Mouse (Mus musculus) limb, embryonic 11.5 days (tissue): ENCODE results near the gene Camk1d. TPM values are rescaled to one million over a fixed set of nuclear protein-coding genes. Genes with fewer than 3 reads are reported as not detected.
"Not testable (repeated sequence)": the region's sequence is repeated elsewhere in the genome, so short reads cannot be mapped to it uniquely, and the experiment has no call there.

Source experiments
- ATAC-seq: fragments of 200-750 bp; cut with Nextera tagmentation; 2 replicates; pipeline ENCODE4 v1.8.0; 2017; ENCODE audit warnings: low read depth; ENCODE audit not compliant: insufficient number of reproducible peaks, low FRiP score, low TSS enrichment
- DNase-seq: peaks from one replicate; pipeline ENCODE4 v3.0.0-alpha.2; 2015; ENCODE audit warnings: low spot score
- H3K27ac ChIP-seq: fragments of 300-500 bp; sonication (generic); replicated peaks from 2 replicates; pipeline ENCODE4 v1.5.1; 2014; ENCODE audit warnings: low read depth, mild to moderate bottlenecking, low read length
- H3K27me3 ChIP-seq: fragments of 300-500 bp; sonication (generic); 2 replicates; pipeline ENCODE4 v1.6.1; 2014; ENCODE audit warnings: mild to moderate bottlenecking, low read length, mixed read lengths; ENCODE audit not compliant: control insufficient read depth, insufficient read depth
- H3K36me3 ChIP-seq: fragments of 300-500 bp; sonication (generic); 2 replicates; pipeline ENCODE4 v1.6.1; 2014; ENCODE audit warnings: mild to moderate bottlenecking, low read length, moderate library complexity, mixed read lengths; ENCODE audit not compliant: control insufficient read depth, insufficient read depth
- H3K4me1 ChIP-seq: fragments of 300-500 bp; sonication (generic); 2 replicates; pipeline ENCODE4 v1.6.1; 2014; ENCODE audit warnings: low read length, mixed read lengths; ENCODE audit not compliant: control insufficient read depth, insufficient read depth
- H3K4me2 ChIP-seq: fragments of 300-500 bp; sonication (generic); 2 replicates; pipeline ENCODE4 v1.6.1; 2014; ENCODE audit warnings: low read depth, mild to moderate bottlenecking, moderate library complexity; ENCODE audit not compliant: severe bottlenecking
- H3K4me3 ChIP-seq: fragments of 300-500 bp; sonication (generic); 2 replicates; pipeline ENCODE4 v1.5.1; 2014; ENCODE audit warnings: low read depth, low read length
- H3K9ac ChIP-seq: fragments of 300-500 bp; sonication (generic); 2 replicates; pipeline ENCODE4 v1.6.1; 2014; ENCODE audit warnings: mild to moderate bottlenecking, low read length
- H3K9me3 ChIP-seq: fragments of 300-500 bp; sonication (generic); 2 replicates; pipeline ENCODE4 v1.6.1; 2016; ENCODE audit warnings: low read length; ENCODE audit not compliant: control insufficient read depth
- WGBS: fragments of 180-500 bp; shearing (Covaris S2); extraction: QIAGEN DNeasy Blood & Tissue Kit; methylation state at CpG from one replicate; pipeline ENCODE4 v1.1.7; 2014; 5-methylcytosine and 5-hydroxymethylcytosine counted together
- polyA plus RNA-seq: library from polyadenylated mRNA; unstranded; fragments of >200 nt; fragmentation: Nextera tagmentation; extraction: Ambion mirVana; gene quantifications from 2 replicates; pipeline ENCODE4 v1.2.1, GENCODE M21; 2014

Gene Camk1d
- polyA plus RNA-seq, 1 experiment from 2014 or later: 0.92 TPM

- no peaks in the 10 kb centered on the region for H3K4me1 ChIP-seq
- H3K4me3 ChIP-seq: no peak overlapping the region
- DNase-seq (no peak), ATAC-seq (no peak)
- H3K27ac ChIP-seq: no peak overlapping the region
- H3K27me3 ChIP-seq: no peaks in the 10 kb centered on the region
- no peak overlapping the region for H3K9ac ChIP-seq
- H3K4me2 ChIP-seq: no peak overlapping the region
- H3K9me3 ChIP-seq: no peaks in the 10 kb centered on the region
- no peaks in the 10 kb centered on the region for H3K36me3 ChIP-seq
- 87% methylated on average over 5 of the region's 5 CpGs for WGBS
Observed at GRCm38 (mm10) chr2:5286189-5287043, 427.9 kb downstream of the Camk1d start.

GRCm38 (mm10) chr2:5284351-5284750, 430.0 kb downstream of the Camk1d start:
- Histone ChIP-seq H3K4me1 (no peaks in the 10 kb centered on the region), H3K27me3 (no peaks in the 10 kb centered on the region), H3K9me3 (no peaks in the 10 kb centered on the region), H3K4me2 (no peak overlapping the region), H3K36me3 (no peaks in the 10 kb centered on the region), H3K9ac (no peak overlapping the region), H3K27ac (no peak overlapping the region), H3K4me3 (no peak overlapping the region)
- DNase-seq: no peak
- no peak for ATAC-seq
- WGBS: 87% methylated on average over 5 of the region's 5 CpGs

GRCm38 (mm10) chr2:5282623-5283022, 431.7 kb downstream of the Camk1d start:
- Histone ChIP-seq H3K4me2 (no peak overlapping the region), H3K9ac (no peak overlapping the region), H3K27ac (no peak overlapping the region), H3K4me3 (no peak overlapping the region), H3K9me3 (no peaks in the 10 kb centered on the region), H3K27me3 (no peaks in the 10 kb centered on the region), H3K36me3 (no peaks in the 10 kb centered on the region), H3K4me1 (no peaks in the 10 kb centered on the region)
- ATAC-seq (no peak), DNase-seq (no peak)
- 80% methylated on average over 4 of the region's 4 CpGs for WGBS

GRCm38 (mm10) chr2:5267980-5268379, 446.3 kb downstream of the Camk1d start:
- Histone ChIP-seq H3K9me3 (no peaks in the 10 kb centered on the region), H3K27ac (no peak overlapping the region), H3K4me3 (no peak overlapping the region), H3K9ac (no peak overlapping the region), H3K27me3 (no peaks in the 10 kb centered on the region), H3K4me2 (no peak overlapping the region), H3K4me1 (no peaks in the 10 kb centered on the region), H3K36me3 (no peaks in the 10 kb centered on the region)
- ATAC-seq (no peak), DNase-seq (no peak)
- WGBS: 47% methylated on average over 2 of the region's 2 CpGs

GRCm38 (mm10) chr2:5262279-5262678, 452.0 kb downstream of the Camk1d start:
- Histone ChIP-seq H3K36me3 (no peaks in the 10 kb centered on the region), H3K9ac (no peak overlapping the region), H3K27ac (no peak overlapping the region), H3K4me3 (no peak overlapping the region), H3K9me3 (no peaks in the 10 kb centered on the region), H3K4me1 (no peaks in the 10 kb centered on the region), H3K4me2 (no peak overlapping the region), H3K27me3 (no peaks in the 10 kb centered on the region)
- no peak for DNase-seq
- ATAC-seq: no peak
- 95% methylated on average over 2 of the region's 2 CpGs for WGBS

- Histone ChIP-seq H3K4me3 (no peak overlapping the region), H3K9ac (no peak overlapping the region), H3K4me2 (no peak overlapping the region), H3K27ac (no peak overlapping the region), H3K36me3 (no peaks in the 10 kb centered on the region), H3K4me1 (no peaks in the 10 kb centered on the region), H3K27me3 (no peaks in the 10 kb centered on the region), H3K9me3 (no peaks in the 10 kb centered on the region)
- ATAC-seq (no peak), DNase-seq (no peak)
- WGBS: 80% methylated on average over 3 of the region's 3 CpGs
Observed at GRCm38 (mm10) chr2:5258250-5258649, 456.1 kb downstream of the Camk1d start.

- Histone ChIP-seq H3K27ac (no peak overlapping the region), H3K4me2 (no peak overlapping the region), H3K36me3 (no peaks in the 10 kb centered on the region), H3K4me1 (no peaks in the 10 kb centered on the region), H3K4me3 (no peak overlapping the region), H3K9ac (no peak overlapping the region), H3K9me3 (no peaks in the 10 kb centered on the region), H3K27me3 (no peaks in the 10 kb centered on the region)
- ATAC-seq: no peak
- 69% methylated on average over 12 of the region's 12 CpGs for WGBS
- DNase-seq: no peak
Observed at GRCm38 (mm10) chr2:5249969-5250368, 464.3 kb downstream of the Camk1d start.

GRCm38 (mm10) chr2:5249199-5249598, 465.1 kb downstream of the Camk1d start:
- not testable (repeated sequence) for DNase-seq, H3K4me2 ChIP-seq, H3K4me1 ChIP-seq, H3K9ac ChIP-seq, ATAC-seq, H3K27ac ChIP-seq, H3K4me3 ChIP-seq, H3K27me3 ChIP-seq, H3K9me3 ChIP-seq, H3K36me3 ChIP-seq
- 92% methylated on average over 6 of the region's 6 CpGs for whole genome bisulfite sequencing
